Mouse (Mus musculus) forebrain, embryonic 16.5 days (tissue): ENCODE data around the gene Mymx. TPM values are rescaled to one million over a fixed set of nuclear protein-coding genes. Genes with fewer than 3 reads are reported as not detected.
A peak's percentile ranks its signal among the peaks of the same experiment; 100 is the strongest.

Experiments used
- ATAC-seq: fragments of 200-750 bp; cut with Nextera tagmentation; 2 replicates; pipeline ENCODE4 v1.8.0; 2017; ENCODE audit warnings: mild to moderate bottlenecking, moderate library complexity
- H3K27ac ChIP-seq: fragments of 300-500 bp; sonication (generic); 2 replicates; pipeline ENCODE4 v1.5.1; 2014; ENCODE audit warnings: low read length, control low read depth
- H3K27me3 ChIP-seq: fragments of 300-500 bp; sonication (generic); replicated peaks from 2 replicates; pipeline ENCODE4 v1.6.1; 2014; ENCODE audit warnings: low read length; ENCODE audit not compliant: control insufficient read depth, insufficient read depth
- H3K36me3 ChIP-seq: fragments of 300-500 bp; sonication (generic); 2 replicates; pipeline ENCODE4 v1.6.1; 2014; ENCODE audit not compliant: control insufficient read depth, insufficient read depth
- H3K4me1 ChIP-seq: fragments of 300-500 bp; sonication (generic); replicated peaks from 2 replicates; pipeline ENCODE4 v1.6.1; 2014; ENCODE audit warnings: low read length; ENCODE audit not compliant: control insufficient read depth, insufficient read depth
- H3K4me2 ChIP-seq: fragments of 300-500 bp; sonication (generic); 2 replicates; pipeline ENCODE4 v1.6.1; 2014; ENCODE audit warnings: mild to moderate bottlenecking, low read length, control low read depth
- H3K4me3 ChIP-seq: fragments of 300-500 bp; sonication (generic); replicated peaks from 2 replicates; pipeline ENCODE4 v1.5.1; 2014; ENCODE audit warnings: mild to moderate bottlenecking, low read length, control low read depth
- H3K9ac ChIP-seq: fragments of 300-500 bp; sonication (generic); replicated peaks from 2 replicates; pipeline ENCODE4 v1.6.1; 2014; ENCODE audit warnings: low read depth, low read length, control low read depth
- H3K9me3 ChIP-seq: fragments of 300-500 bp; sonication (generic); 2 replicates; pipeline ENCODE4 v1.6.1; 2016; ENCODE audit warnings: low read length; ENCODE audit not compliant: control insufficient read depth
- WGBS: fragments of 180-500 bp; shearing (Covaris S2); extraction: QIAGEN DNeasy Blood & Tissue Kit; methylation state at CpG from one replicate; pipeline ENCODE4 v1.1.7; 2014; 5-methylcytosine and 5-hydroxymethylcytosine counted together
- polyA plus RNA-seq: library from polyadenylated mRNA; unstranded; fragments of >200 nt; fragmentation: Nextera tagmentation; extraction: Ambion mirVana; gene quantifications from 2 replicates; pipeline ENCODE4 v1.2.1, GENCODE M21; 2015

Gene Mymx
- polyA plus RNA-seq, 1 experiment from 2014 or later = not detected

DNA sequence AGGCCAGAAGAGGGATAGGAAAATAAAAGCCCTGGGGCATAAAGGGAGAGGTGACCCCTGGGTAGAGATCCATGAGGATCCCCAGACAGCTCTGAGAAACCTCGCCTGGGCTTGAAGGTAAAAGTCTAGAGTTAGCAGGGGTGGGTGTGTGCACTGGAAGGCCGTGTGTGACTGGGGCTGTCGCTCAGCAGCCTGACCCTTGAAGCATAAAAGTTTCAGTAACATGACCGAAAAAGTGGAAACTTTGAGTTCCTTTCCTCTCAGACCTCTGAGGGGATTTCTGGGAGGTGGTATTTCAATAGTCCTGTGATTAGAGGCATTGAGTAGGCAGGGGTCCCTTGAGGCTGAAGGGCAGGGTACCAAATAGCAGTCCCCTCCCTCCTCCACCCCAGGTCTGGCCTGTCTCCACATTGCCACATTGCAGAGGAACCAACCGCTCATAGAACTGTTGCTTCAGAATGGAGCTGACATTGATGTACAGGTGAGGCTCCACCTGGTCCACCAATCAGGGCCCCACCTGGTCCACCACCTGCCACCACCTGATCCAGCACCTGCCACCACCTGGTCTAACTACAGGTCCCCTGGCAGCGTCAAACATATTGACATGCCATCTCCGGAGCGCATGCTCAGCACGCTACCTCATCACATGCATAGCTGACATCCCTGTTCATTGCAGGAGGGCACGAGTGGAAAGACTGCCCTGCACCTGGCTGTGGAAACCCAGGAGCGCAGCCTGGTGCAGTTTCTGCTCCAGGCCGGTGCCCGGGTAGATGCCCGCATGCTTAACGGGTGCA lies 42.0 kb downstream of the Mymx start:
- Histone ChIP-seq H3K36me3 (no peaks in the 10 kb centered on the region), H3K4me1 (peaks cover 14% of the 10 kb centered on the region), H3K4me2 (no peak overlapping the region), H3K9me3 (no peaks in the 10 kb centered on the region), H3K27me3 (peaks cover 6% of the 10 kb centered on the region; the same call in 1 of the 2 replicates), H3K9ac (no peak overlapping the region), H3K4me3 (no peak overlapping the region), H3K27ac (no peak overlapping the region)
- 82% methylated on average over 15 of the region's 15 CpGs for WGBS
- no peak for ATAC-seq

DNA sequence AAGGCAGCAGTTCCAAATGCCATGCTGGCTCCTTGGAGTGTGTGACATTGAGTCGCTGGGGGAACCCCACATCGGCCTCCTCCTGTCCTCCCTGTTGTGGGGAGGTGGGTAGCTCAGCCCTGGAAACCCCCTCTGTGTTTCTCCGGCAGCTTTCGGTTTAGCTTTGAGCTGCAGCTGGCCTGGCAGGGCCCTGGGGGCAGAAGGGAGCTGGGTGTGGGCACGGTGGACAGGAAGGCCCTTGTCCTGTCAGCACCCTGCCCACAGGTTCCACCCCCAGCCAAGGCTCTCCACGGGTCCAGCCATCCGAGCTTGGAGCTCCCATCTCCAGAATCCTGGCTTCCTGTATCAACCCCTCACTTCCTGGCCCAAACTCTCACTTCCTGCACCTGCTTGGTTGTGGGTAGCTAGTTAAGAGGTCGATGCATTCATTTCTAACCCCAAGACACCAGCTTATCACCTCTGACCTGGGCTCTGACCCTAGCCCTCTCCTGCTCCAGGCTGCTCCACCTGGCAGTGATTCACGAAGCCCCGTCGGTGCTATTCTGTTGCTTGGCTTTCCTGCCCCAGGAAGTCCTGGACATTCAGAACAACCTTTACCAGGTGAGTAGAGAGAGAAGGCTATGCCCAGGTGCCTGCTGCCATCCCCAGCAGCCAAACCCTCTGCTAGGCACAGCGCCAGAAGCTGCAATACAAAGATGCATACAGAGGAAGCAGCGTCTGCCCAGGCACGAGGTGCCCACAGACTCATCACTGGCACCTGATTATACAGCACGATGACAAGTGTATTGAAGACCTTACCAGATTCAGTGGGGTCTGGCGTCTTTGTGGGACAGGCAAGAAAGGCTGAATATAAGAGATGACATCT lies 43.7 kb downstream of the Mymx start:
- Histone ChIP-seq H3K9me3 (no peaks in the 10 kb centered on the region), H3K36me3 (no peaks in the 10 kb centered on the region), H3K27ac (no peak overlapping the region), H3K4me1 (peaks cover 8% of the 10 kb centered on the region), H3K4me3 (no peak overlapping the region), H3K27me3 (peaks cover 6% of the 10 kb centered on the region; the same call in 1 of the 2 replicates), H3K9ac (no peak overlapping the region), H3K4me2 (no peak overlapping the region)
- ATAC-seq = no peak
- WGBS = 73% methylated on average over 15 of the region's 16 CpGs

DNA sequence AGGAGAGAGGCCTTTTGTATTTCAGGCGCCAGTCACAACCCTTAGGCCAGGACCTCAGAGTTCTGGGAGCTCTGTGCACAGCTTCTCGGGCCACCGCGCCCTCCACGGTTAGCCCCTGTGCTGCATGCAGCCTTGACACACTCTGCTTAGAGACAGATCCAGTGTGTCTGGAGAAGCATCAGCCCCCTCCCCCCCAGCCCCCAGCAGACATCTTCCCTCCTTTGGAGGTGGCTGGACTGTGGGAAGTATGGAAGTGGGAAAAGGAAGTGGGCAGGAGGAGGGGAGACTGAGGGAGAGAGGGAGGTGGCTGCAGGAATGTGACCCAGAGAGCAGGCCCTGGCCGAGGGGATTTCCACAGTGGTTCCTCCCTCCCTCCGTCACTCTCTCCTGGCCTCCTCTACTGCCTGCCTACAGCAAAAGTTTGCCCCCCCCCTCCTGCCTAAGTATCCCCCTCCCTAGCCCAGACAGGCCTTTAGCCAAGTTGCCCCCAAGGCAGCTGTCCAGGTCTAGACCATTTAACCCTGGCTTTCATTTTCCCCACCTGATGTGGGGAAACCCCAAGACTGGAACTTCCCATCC lies 44.6 kb downstream of the Mymx start:
- H3K9me3 ChIP-seq = no peaks in the 10 kb centered on the region
- H3K4me2 ChIP-seq = no peak overlapping the region
- no peak overlapping the region for H3K9ac ChIP-seq
- no peak overlapping the region for H3K27ac ChIP-seq
- ATAC-seq = no peak
- H3K4me1 ChIP-seq = peaks cover 8% of the 10 kb centered on the region
- no peaks in the 10 kb centered on the region for H3K36me3 ChIP-seq
- WGBS = 76% methylated on average over 7 of the region's 7 CpGs
- H3K4me3 ChIP-seq = no peak overlapping the region
- peaks cover 6% of the 10 kb centered on the region; the same call in 1 of the 2 replicates for H3K27me3 ChIP-seq

DNA sequence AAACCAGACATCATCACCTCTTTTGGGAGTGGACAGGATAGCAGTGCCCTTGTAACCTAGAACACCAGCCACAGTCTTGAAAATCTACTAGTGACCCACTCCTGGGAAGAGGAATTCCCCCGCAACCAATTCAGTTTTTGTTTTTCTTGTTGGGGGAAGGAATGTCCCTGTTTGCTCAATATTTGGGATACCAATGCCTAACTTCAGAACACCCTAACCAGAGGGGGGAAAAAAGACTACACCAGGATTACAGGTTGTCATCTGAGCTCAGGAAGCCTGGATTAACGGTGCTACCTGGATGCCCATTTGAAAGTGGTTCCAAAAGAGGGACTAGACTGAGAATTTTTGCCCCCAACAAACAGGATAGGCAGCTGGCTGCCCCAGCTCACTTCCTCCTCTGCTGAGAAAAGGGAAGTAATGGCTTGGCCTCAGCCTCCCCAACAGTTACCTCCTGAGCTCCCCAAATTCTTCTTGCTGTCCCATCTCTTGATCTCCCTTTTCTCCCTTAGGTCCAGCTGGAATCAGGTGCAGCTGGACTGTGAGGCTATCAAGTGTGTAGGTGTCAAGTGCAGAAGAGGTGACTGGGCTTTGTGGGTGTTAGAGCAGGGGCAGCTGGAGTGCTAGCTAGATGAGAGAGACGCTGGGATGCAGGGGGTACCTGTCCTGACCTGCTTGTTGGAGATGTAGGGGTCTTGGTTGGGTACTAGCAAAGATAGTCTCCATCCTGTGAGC lies 45.2 kb downstream of the Mymx start:
- no peak for ATAC-seq
- Histone ChIP-seq H3K4me2 (peak overlapping the region; percentile 94), H3K9ac (no peak overlapping the region), H3K36me3 (no peaks in the 10 kb centered on the region), H3K27ac (no peak overlapping the region), H3K4me3 (no peak overlapping the region; the same call in 1 of the 2 replicates), H3K27me3 (peaks cover 6% of the 10 kb centered on the region; the same call in 1 of the 2 replicates), H3K4me1 (peaks cover 11% of the 10 kb centered on the region), H3K9me3 (no peaks in the 10 kb centered on the region)
- 71% methylated on average over 3 of the region's 3 CpGs for WGBS

DNA sequence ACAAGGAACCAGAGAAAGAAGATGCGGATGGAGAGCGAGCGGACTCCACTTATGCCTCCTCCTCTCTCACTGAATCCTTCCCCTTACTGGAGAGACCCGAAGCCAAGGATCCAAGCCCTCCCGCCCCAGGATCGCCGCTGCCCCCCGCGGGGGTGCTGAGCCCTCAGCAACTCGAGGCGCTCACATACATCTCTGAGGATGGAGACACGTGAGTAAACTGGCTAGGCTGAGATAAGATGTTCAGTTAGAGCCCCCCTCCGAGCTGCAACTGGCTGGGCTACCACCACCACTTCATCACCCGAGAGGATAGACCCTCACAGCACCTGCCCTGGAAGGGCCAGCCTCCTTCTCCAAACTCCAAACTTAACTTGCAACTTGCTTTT lies 45.8 kb downstream of the Mymx start:
- Histone ChIP-seq H3K4me2 (peak overlapping the region; percentile 94), H3K27me3 (peaks cover 6% of the 10 kb centered on the region; the same call in 1 of the 2 replicates), H3K36me3 (no peaks in the 10 kb centered on the region), H3K9me3 (no peaks in the 10 kb centered on the region), H3K4me3 (peak overlapping the region; percentile 61), H3K4me1 (peaks cover 11% of the 10 kb centered on the region), H3K9ac (peak overlapping the region; percentile 71), H3K27ac (no peak overlapping the region)
- 2% methylated on average over 14 of the region's 14 CpGs for WGBS
- no peak for ATAC-seq

DNA sequence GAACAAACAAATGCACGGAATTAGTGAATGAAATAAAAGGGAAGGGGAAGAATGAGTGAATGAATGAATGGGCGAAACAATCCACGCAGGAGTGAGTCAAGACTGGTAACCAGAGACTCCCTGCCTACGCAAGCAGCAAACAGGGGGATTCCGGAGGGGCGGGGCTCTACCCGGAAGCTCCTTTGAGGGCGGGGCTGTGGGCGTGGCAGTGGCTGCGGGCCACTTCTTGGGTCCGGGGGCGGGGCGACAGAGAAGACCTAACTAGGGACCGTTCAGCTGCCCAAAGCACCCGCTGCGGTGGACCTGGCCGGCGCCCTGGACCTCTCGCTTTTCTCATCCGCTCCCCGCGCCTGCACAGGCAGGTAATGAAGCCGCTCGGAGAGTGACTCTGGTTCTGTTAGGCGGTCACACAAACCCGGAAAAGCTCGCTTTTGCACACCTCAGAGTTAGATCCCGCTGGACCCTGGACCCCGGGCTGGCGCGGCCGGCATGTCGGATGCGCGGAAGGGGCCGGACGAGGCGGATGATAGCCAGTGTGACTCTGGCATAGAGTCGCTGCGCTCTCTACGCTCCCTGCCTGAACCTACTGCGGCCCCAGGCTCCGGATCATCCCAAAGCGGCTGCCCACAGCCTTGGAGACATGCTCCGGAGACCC lies 46.3 kb downstream of the Mymx start, which contains the start of gene Nfkbie:
Gene Nfkbie, plus strand, starts transcription at position 252 of the 655 bp plus-strand sequence.
- H3K36me3 ChIP-seq = no peaks in the 10 kb centered on the region
- peak within 1 kb of the TSS; percentile 71 for H3K9ac ChIP-seq
- ATAC-seq = peak; percentile 80
- H3K4me2 ChIP-seq = peak within 1 kb of the TSS; percentile 94
- H3K27me3 ChIP-seq = peaks cover 6% of the 10 kb centered on the region; the same call in 1 of the 2 replicates
- no peaks in the 10 kb centered on the region for H3K9me3 ChIP-seq
- H3K27ac ChIP-seq = no peak within 1 kb of the TSS
- WGBS = under 1% methylated on average over 45 of the region's 45 CpGs
- H3K4me3 ChIP-seq = peak within 1 kb of the TSS; percentile 61
- H3K4me1 ChIP-seq = peaks cover 11% of the 10 kb centered on the region

DNA sequence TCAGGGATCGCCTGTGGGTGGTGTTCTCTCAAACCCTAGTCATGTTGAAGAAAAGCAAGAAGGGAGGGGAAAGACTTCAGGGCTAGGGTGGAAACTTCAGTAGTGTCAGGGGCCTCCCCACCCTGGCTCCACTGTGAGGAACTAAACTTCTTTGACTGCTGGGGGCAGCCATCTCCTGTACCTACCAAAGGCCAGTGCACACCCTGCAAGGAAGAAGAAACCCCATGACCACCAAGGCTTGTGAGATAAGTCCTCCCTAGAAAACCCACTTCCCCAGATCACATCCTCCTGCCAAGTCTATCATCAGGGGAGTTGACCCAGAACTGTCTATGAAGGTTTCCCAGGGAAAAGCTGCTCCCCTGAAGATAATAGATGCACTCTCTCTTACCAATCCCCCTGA lies 47.5 kb downstream of the Mymx start:
- Histone ChIP-seq H3K9me3 (no peaks in the 10 kb centered on the region), H3K27ac (no peak overlapping the region), H3K36me3 (no peaks in the 10 kb centered on the region), H3K27me3 (peaks cover 6% of the 10 kb centered on the region; the same call in 1 of the 2 replicates), H3K4me1 (peaks cover 16% of the 10 kb centered on the region), H3K4me2 (no peak overlapping the region), H3K9ac (no peak overlapping the region), H3K4me3 (no peak overlapping the region)
- 60% methylated on average over 1 of the region's 1 CpGs for WGBS
- ATAC-seq = no peak

DNA sequence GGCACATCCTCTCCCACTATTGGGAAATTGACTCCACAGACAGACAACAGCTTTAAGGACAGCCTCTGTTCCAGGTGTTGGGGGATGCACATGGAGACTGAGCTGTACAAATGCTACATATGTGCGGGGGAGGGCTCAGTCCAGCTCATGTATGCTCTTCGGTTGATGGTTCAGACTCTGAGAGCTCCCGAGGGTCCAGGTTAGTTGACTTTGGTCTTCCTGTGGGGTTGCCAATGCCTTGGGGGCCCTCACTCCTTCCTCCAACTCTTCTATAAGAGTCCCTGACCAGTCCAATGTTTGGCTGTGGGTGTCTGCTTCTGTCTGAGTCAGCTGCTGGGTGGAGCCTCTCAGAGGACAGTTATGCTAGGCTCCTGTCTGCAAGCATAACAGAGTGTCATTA lies 48.8 kb downstream of the Mymx start:
- Histone ChIP-seq H3K27ac (no peak overlapping the region), H3K9ac (no peak overlapping the region), H3K4me3 (no peak overlapping the region), H3K9me3 (no peaks in the 10 kb centered on the region), H3K27me3 (peaks cover 6% of the 10 kb centered on the region; the same call in 1 of the 2 replicates), H3K4me1 (peaks cover 16% of the 10 kb centered on the region), H3K4me2 (no peak overlapping the region), H3K36me3 (no peaks in the 10 kb centered on the region)
- ATAC-seq = no peak
- WGBS = 90% methylated on average over 3 of the region's 3 CpGs
